Mouse (Mus musculus): ENCODE data around the gene Gimap3. TPM values are rescaled to one million over a fixed set of nuclear protein-coding genes. Genes with fewer than 3 reads are reported as not detected.

The Gimap3 gene
- polyA plus RNA-seq, 1 experiment from 2014 or later = not detected

DNA sequence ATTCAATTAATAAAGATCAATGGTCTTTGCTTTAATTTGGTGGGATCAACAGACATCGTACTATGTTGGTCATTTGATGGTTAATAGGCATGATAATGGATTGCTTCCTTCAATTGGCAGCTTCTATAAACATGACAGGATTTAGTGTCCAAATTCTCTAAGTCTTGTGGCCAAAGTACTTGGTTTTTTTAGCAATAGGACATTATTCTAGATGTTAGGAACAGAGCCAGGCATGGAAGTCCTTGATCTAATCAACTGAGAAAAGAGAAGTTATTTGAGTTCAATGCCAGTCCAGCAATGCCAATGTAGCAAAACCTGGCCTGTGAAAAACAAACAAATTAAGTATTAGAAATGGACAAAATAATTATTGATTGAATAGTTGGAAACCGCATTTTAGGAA is 14.9 kb upstream of the Gimap3 start:
- WGBS = 81% methylated on average over 2 of the region's 2 CpGs
- no peaks in the 10 kb centered on the region for H3K36me3 ChIP-seq (ENCODE audit: control insufficient read depth, insufficient read depth, low read length)
- no peaks in the 10 kb centered on the region for H3K4me1 ChIP-seq (ENCODE audit: control insufficient read depth, insufficient read depth, low read length)
- H3K27ac ChIP-seq (ENCODE audit: low read depth, low read length) = no peak overlapping the region
- H3K9ac ChIP-seq (ENCODE audit: low read length) = no peak overlapping the region
- DNase-seq (ENCODE audit: low spot score, missing footprints) (no peak), ATAC-seq (ENCODE audit: low FRiP score) (no peak)
- no peaks in the 10 kb centered on the region for H3K27me3 ChIP-seq (ENCODE audit: control insufficient read depth, insufficient read depth, low read length)
- H3K4me2 ChIP-seq = no peak overlapping the region
- no peaks in the 10 kb centered on the region for H3K9me3 ChIP-seq (ENCODE audit: control insufficient read depth, low read length)
- H3K4me3 ChIP-seq (ENCODE audit: low read depth, low read length) = no peak overlapping the region

DNA sequence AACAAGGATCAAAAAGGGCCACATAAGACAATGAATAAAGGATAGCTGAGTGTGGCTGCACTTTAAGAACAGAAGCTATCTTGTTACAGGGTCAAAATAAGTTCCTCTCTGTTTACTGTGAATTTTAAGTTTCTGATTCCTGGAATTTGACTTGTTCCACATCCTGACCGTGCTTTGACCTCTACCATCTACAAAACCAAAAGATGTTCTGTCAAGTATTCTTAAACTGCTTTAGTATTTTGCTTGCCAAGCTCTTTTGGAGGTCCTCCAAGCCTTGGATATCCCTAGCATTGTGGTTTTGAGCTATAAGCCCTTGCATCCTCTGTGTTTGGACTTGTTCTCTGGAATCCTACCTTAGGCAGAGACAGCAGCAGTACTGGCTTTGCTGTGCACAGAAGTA is 14.5 kb upstream of the Gimap3 start:
- no peaks in the 10 kb centered on the region for H3K9me3 ChIP-seq (ENCODE audit: control insufficient read depth, low read length)
- no peak for DNase-seq (ENCODE audit: low spot score, missing footprints)

DNA sequence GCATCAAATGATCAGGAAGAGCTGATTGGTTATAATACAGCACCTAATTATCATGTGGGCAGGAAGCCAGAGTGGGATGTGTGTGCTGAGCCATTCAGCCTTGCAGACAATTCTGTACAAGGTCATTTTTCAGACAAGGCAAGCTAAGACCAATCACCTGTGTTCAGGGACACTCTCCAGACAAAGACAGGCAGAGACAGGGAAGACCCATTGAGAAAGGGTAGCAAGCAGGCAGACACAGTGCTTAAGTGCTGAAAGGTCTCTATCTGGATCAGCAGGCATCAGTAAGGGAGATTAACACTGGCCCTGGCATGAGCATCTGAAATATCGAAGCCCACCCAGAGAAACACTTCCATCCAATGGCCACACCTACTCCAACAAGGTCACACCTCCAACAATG is 13.8 kb upstream of the Gimap3 start:
- WGBS = 90% methylated on average over 1 of the region's 1 CpGs
- Histone ChIP-seq H3K4me3 (ENCODE audit: low read depth, low read length) (no peak overlapping the region), H3K4me1 (ENCODE audit: control insufficient read depth, insufficient read depth, low read length) (no peaks in the 10 kb centered on the region), H3K4me2 (no peak overlapping the region), H3K27me3 (ENCODE audit: control insufficient read depth, insufficient read depth, low read length) (no peaks in the 10 kb centered on the region), H3K9me3 (ENCODE audit: control insufficient read depth, low read length) (no peaks in the 10 kb centered on the region), H3K9ac (ENCODE audit: low read length) (no peak overlapping the region), H3K36me3 (ENCODE audit: control insufficient read depth, insufficient read depth, low read length) (no peaks in the 10 kb centered on the region), H3K27ac (ENCODE audit: low read depth, low read length) (no peak overlapping the region)
- ATAC-seq (ENCODE audit: low FRiP score) (no peak), DNase-seq (ENCODE audit: low spot score, missing footprints) (no peak)

More for the DNA sequence above, 14.5 kb upstream of the Gimap3 start:
- ATAC-seq (ENCODE audit: low FRiP score) = no peak
- Histone ChIP-seq H3K27ac (ENCODE audit: low read depth, low read length) (no peak overlapping the region), H3K9ac (ENCODE audit: low read length) (no peak overlapping the region), H3K36me3 (ENCODE audit: control insufficient read depth, insufficient read depth, low read length) (no peaks in the 10 kb centered on the region), H3K27me3 (ENCODE audit: control insufficient read depth, insufficient read depth, low read length) (no peaks in the 10 kb centered on the region), H3K4me3 (ENCODE audit: low read depth, low read length) (no peak overlapping the region), H3K4me2 (no peak overlapping the region), H3K4me1 (ENCODE audit: control insufficient read depth, insufficient read depth, low read length) (no peaks in the 10 kb centered on the region)
- WGBS = 75% methylated on average over 1 of the region's 1 CpGs

DNA sequence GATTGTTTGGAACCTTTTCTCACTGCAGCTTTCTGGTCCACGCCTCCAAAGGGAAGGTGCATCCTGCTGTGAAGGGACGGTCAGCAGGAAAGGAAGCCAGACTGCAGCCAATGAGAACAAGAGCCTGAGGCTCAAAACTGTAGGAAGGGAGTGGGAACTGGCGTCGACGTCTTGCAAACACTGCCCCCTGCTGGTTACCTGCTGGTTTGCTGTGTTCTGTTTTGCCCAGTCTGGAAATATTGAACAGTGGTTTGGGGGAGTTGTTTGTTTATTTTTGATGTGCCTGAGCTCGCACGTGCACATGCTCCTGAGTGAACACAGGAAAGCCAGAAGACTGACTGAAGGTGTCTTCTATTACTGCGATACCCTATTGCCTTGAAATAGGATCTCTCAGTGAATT is 1.4 kb upstream of the Gimap3 start:
- DNase-seq (ENCODE audit: low spot score, missing footprints) (peak; percentile 96), ATAC-seq (ENCODE audit: low FRiP score) (peak; percentile 61; the same call in 1 of the 2 replicates)
- Histone ChIP-seq H3K4me1 (ENCODE audit: control insufficient read depth, insufficient read depth, low read length) (no peaks in the 10 kb centered on the region), H3K27me3 (ENCODE audit: control insufficient read depth, insufficient read depth, low read length) (no peaks in the 10 kb centered on the region), H3K9ac (ENCODE audit: low read length) (no peak overlapping the region), H3K4me3 (ENCODE audit: low read depth, low read length) (no peak overlapping the region), H3K9me3 (ENCODE audit: control insufficient read depth, low read length) (no peaks in the 10 kb centered on the region), H3K4me2 (no peak overlapping the region), H3K36me3 (ENCODE audit: control insufficient read depth, insufficient read depth, low read length) (no peaks in the 10 kb centered on the region), H3K27ac (ENCODE audit: low read depth, low read length) (no peak overlapping the region)
- WGBS = 13% methylated on average over 8 of the region's 8 CpGs

DNA sequence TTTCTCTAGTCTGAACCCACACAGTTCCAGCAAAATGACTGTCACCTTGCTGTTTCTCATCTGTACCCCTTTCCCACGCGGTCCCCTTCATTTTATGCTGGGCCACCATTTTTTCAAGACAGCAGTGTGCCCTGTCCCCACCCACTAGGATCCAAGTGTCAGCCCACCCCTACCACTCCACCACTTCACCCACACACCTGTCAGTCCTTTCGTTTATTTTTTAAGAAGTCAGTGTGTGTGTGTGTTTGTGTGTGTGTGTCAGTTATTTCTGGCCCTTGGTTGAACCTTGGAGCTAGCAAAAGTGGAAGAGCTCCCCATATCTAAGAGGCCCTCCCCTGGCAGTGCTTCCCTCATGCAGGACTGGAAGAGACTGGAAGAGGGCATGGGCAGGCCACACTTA is 1.7 kb downstream of the Gimap3 start:
- no peak overlapping the region for H3K9ac ChIP-seq (ENCODE audit: low read length)
- H3K9me3 ChIP-seq (ENCODE audit: control insufficient read depth, low read length) = no peaks in the 10 kb centered on the region
- no peaks in the 10 kb centered on the region for H3K36me3 ChIP-seq (ENCODE audit: control insufficient read depth, insufficient read depth, low read length)
- H3K4me1 ChIP-seq (ENCODE audit: control insufficient read depth, insufficient read depth, low read length) = no peaks in the 10 kb centered on the region
- H3K4me3 ChIP-seq (ENCODE audit: low read depth, low read length) = no peak overlapping the region
- H3K27me3 ChIP-seq (ENCODE audit: control insufficient read depth, insufficient read depth, low read length) = no peaks in the 10 kb centered on the region
- H3K27ac ChIP-seq (ENCODE audit: low read depth, low read length) = no peak overlapping the region
- no peak overlapping the region for H3K4me2 ChIP-seq
- WGBS = 86% methylated on average over 3 of the region's 3 CpGs
- ATAC-seq (ENCODE audit: low FRiP score) (no peak), DNase-seq (ENCODE audit: low spot score, missing footprints) (no peak)

DNA sequence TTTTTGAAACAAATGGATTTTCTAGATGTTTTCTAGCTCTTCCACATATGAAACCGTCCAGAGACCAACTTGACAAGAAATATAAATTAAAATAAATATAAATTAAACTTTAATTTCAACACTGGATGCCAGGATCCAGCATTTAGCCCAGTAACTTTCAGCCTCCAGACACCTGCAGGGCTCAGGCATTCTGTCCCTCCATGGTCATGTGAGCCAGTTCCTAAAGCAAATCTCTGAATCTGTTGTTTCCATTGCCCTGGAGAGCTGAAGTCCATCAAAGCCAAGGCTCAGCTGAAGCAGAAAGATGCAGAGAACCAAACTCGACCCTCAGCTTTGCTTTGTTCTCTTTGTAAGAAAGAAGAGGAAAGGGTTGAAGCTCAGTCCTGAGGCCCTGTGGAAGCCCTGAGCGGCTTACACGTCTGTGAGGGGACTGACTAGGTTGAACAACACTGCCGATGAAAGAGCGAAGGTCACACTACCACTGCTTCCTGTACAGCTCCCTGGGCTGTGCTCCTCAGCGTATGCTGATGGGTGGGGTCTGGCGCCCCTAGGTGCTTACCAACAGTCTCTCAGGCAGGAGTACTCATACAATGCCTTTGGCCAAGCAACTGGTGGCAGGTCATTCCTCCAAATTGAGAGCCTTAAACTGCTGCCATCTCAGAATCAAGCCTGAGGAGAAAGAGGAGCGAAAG is 2.3 kb downstream of the Gimap3 start:
- Histone ChIP-seq H3K4me3 (ENCODE audit: low read depth, low read length) (no peak overlapping the region), H3K27ac (ENCODE audit: low read depth, low read length) (no peak overlapping the region), H3K4me2 (no peak overlapping the region), H3K4me1 (ENCODE audit: control insufficient read depth, insufficient read depth, low read length) (no peaks in the 10 kb centered on the region), H3K36me3 (ENCODE audit: control insufficient read depth, insufficient read depth, low read length) (no peaks in the 10 kb centered on the region), H3K9me3 (ENCODE audit: control insufficient read depth, low read length) (no peaks in the 10 kb centered on the region), H3K27me3 (ENCODE audit: control insufficient read depth, insufficient read depth, low read length) (no peaks in the 10 kb centered on the region), H3K9ac (ENCODE audit: low read length) (no peak overlapping the region)
- DNase-seq (ENCODE audit: low spot score, missing footprints) = no peak
- no peak for ATAC-seq (ENCODE audit: low FRiP score)
- WGBS = 70% methylated on average over 9 of the region's 9 CpGs

DNA sequence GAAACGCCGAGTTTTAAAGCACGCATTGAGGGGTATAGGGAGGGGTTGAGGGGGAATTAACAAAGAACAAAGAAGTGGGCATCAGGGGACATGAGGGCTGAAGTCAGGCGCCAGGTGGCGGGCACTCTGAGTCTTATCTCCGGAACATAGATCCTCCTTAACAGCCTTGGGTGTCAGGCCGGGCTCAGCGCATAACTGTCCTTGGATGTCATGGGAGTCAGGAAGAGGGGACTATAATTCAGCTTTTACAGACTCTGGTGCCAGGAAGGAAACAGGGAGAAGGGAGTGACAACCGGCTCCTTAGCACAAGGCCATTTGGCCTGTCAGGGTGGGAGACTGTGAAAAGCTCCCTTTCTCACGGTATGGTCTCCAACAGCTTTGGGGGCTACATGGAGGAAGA is 6.2 kb downstream of the Gimap3 start:
- H3K9ac ChIP-seq (ENCODE audit: low read length) = no peak overlapping the region
- no peak overlapping the region for H3K27ac ChIP-seq (ENCODE audit: low read depth, low read length)
- DNase-seq (ENCODE audit: low spot score, missing footprints) (no peak), ATAC-seq (ENCODE audit: low FRiP score) (no peak)
- H3K36me3 ChIP-seq (ENCODE audit: control insufficient read depth, insufficient read depth, low read length) = no peaks in the 10 kb centered on the region
- H3K4me2 ChIP-seq = no peak overlapping the region
- no peaks in the 10 kb centered on the region for H3K27me3 ChIP-seq (ENCODE audit: control insufficient read depth, insufficient read depth, low read length)
- H3K4me1 ChIP-seq (ENCODE audit: control insufficient read depth, insufficient read depth, low read length) = no peaks in the 10 kb centered on the region
- 95% methylated on average over 10 of the region's 10 CpGs for WGBS
- no peak overlapping the region for H3K4me3 ChIP-seq (ENCODE audit: low read depth, low read length)
- no peaks in the 10 kb centered on the region for H3K9me3 ChIP-seq (ENCODE audit: control insufficient read depth, low read length)

DNA sequence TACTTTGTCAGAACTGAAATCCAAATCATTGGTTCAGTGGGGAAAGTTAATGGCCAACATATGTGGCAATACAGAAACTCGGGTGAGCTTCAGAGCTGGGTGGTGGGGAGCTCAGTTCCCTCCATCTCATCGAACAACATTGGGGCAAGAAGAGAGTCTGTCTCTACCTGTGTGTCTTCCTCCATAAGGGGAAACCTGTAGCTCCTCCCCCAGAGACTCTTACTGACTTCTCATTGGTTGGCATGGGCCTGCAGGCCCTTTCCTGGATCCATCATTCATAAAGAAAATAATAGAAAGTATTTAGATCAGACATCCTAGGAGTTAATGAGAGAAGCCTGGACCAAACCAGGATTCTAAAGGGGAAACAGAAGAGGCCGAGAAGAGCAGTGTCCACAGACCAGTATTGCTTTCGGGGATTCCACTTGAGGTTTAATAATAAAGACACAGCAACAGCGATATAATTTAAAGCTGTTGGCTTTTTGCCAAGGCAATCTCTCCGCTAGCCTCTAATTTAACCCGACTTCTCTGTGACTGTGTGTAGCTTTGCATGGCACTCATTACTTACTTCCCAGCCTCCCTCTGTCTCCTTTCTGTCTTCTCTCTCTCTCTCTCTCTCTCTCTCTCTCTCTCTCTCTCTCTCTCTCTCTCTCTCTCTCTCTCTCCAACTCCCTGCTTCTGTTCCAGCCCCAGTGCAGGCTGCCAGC is 6.9 kb downstream of the Gimap3 start:
- ATAC-seq (ENCODE audit: low FRiP score) (no peak), DNase-seq (ENCODE audit: low spot score, missing footprints) (no peak)
- no peaks in the 10 kb centered on the region for H3K36me3 ChIP-seq (ENCODE audit: control insufficient read depth, insufficient read depth, low read length)
- no peak overlapping the region for H3K4me3 ChIP-seq (ENCODE audit: low read depth, low read length)
- H3K9me3 ChIP-seq (ENCODE audit: control insufficient read depth, low read length) = no peaks in the 10 kb centered on the region
- 87% methylated on average over 7 of the region's 7 CpGs for WGBS
- no peaks in the 10 kb centered on the region for H3K27me3 ChIP-seq (ENCODE audit: control insufficient read depth, insufficient read depth, low read length)
- no peak overlapping the region for H3K27ac ChIP-seq (ENCODE audit: low read depth, low read length)
- H3K4me1 ChIP-seq (ENCODE audit: control insufficient read depth, insufficient read depth, low read length) = no peaks in the 10 kb centered on the region
- H3K9ac ChIP-seq (ENCODE audit: low read length) = no peak overlapping the region
- H3K4me2 ChIP-seq = no peak overlapping the region

DNA sequence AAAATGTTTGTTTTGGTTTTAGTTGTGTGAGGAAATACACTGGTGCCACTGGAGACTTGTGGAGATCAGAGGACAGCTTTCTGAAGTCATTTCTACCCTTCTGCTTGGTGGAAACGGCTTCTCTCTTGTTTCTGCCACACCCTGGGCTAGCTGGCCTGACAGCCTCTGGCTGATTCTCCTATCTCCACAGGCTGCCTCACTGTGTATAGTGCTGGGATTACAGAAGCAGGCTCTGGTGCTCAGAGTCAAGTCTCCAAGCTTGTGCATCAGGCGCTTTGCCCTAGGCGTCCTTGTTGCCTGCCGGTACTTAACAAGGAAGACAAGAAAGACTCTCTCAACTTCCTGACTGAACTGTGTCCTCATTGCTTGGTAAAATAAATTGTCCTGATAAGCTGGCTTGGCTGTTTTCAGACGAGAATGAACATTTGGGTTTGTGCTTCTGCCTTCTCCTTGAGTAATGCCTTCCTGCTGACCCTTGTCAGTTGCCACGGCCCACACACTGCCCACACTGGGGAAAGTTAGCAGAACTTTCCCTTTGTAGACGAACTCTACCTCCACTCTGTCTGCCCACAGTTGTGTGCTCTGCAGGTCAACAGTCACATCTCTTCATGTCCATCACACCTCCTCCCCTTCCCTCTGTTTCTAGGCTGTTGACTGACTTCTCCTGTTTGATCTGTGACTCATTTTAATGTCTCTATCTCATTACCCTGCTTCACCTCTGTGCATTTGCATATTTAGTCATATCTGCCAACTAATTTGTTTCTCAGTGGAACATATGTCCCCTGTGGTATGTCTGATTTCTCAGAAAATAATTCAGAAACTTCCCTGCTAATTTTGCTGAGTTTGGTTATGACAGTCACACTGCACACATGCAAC is 23.3 kb downstream of the Gimap3 start:
- Histone ChIP-seq H3K4me2 (no peak overlapping the region), H3K4me1 (ENCODE audit: control insufficient read depth, insufficient read depth, low read length) (no peaks in the 10 kb centered on the region), H3K27ac (ENCODE audit: low read depth, low read length) (no peak overlapping the region), H3K27me3 (ENCODE audit: control insufficient read depth, insufficient read depth, low read length) (peaks cover 8% of the 10 kb centered on the region), H3K36me3 (ENCODE audit: control insufficient read depth, insufficient read depth, low read length) (no peaks in the 10 kb centered on the region), H3K4me3 (ENCODE audit: low read depth, low read length) (no peak overlapping the region), H3K9ac (ENCODE audit: low read length) (no peak overlapping the region), H3K9me3 (ENCODE audit: control insufficient read depth, low read length) (no peaks in the 10 kb centered on the region)
- ATAC-seq (ENCODE audit: low FRiP score) (no peak), DNase-seq (ENCODE audit: low spot score, missing footprints) (no peak)
- 76% methylated on average over 7 of the region's 7 CpGs for WGBS
